Mouse (Mus musculus): Measurements from ENCODE around the gene Rnf19b.

Gene Rnf19b

GRCm38 (mm10) chr4:129034706-129035660 lies 23.1 kb upstream of the Rnf19b start:
- peak; percentile 70 for DNase-seq

- DNase-seq: no peak
Observed at GRCm38 (mm10) chr4:129035851-129036445, 22.1 kb upstream of the Rnf19b start.

- DNase-seq: no peak
Observed at GRCm38 (mm10) chr4:129047721-129048421, 10.2 kb upstream of the Rnf19b start.

- peak; percentile 65 for DNase-seq
Observed at GRCm38 (mm10) chr4:129048501-129049305, 9.4 kb upstream of the Rnf19b start.

- DNase-seq: no peak
Observed at GRCm38 (mm10) chr4:129049306-129050011, 8.6 kb upstream of the Rnf19b start.

GRCm38 (mm10) chr4:129050365-129050764 lies 7.7 kb upstream of the Rnf19b start:
- no peak for DNase-seq

GRCm38 (mm10) chr4:129050901-129051417 lies 7.1 kb upstream of the Rnf19b start:
- DNase-seq: no peak

- no peak for DNase-seq
Observed at GRCm38 (mm10) chr4:129051461-129052183, 6.4 kb upstream of the Rnf19b start.

GRCm38 (mm10) chr4:129054757-129055156 lies 3.3 kb upstream of the Rnf19b start:
- peak; percentile 31 for DNase-seq

GRCm38 (mm10) chr4:129055562-129055961 lies 2.5 kb upstream of the Rnf19b start:
- no peak for DNase-seq

- DNase-seq: peak; percentile 98
Observed at GRCm38 (mm10) chr4:129057533-129058206, 401 bp upstream of the Rnf19b start.

GRCm38 (mm10) chr4:129059125-129059551 lies 1.1 kb downstream of the Rnf19b start:
- peak; percentile 34 for DNase-seq

- no peak for DNase-seq
Observed at GRCm38 (mm10) chr4:129059922-129060321, 1.9 kb downstream of the Rnf19b start.

GRCm38 (mm10) chr4:129061486-129061885 lies 3.4 kb downstream of the Rnf19b start:
- DNase-seq: no peak

GRCm38 (mm10) chr4:129062281-129063075 lies 4.4 kb downstream of the Rnf19b start:
- DNase-seq: no peak

- DNase-seq: no peak
Observed at GRCm38 (mm10) chr4:129065688-129066236, 7.7 kb downstream of the Rnf19b start.

GRCm38 (mm10) chr4:129067638-129068415 lies 9.8 kb downstream of the Rnf19b start:
- no peak for DNase-seq

- DNase-seq: no peak
Observed at GRCm38 (mm10) chr4:129068848-129069247, 10.8 kb downstream of the Rnf19b start.
